Mouse (Mus musculus): ENCODE measurements around the gene Ankrd34a. TPM values are rescaled to one million over a fixed set of nuclear protein-coding genes. Genes with fewer than 3 reads are reported as not detected.

Ankrd34a gene
- polyA plus RNA-seq, 1 experiment from 2014 or later: 0.15 TPM

- Histone ChIP-seq H3K36me3 (ENCODE audit: control insufficient read depth, insufficient read depth) (no peaks in the 10 kb centered on the region), H3K27ac (ENCODE audit: low read length) (peak within 1 kb of the TSS; percentile 78), H3K9ac (ENCODE audit: low read depth, low read length) (peak within 1 kb of the TSS; percentile 55), H3K4me3 (ENCODE audit: low read depth, low read length) (peak within 1 kb of the TSS; percentile 50), H3K4me2 (ENCODE audit: low read depth, low read length) (peak within 1 kb of the TSS; percentile 77), H3K27me3 (ENCODE audit: control insufficient read depth, insufficient read depth, low read depth, low read length) (no peaks in the 10 kb centered on the region), H3K9me3 (replicated peaks; ENCODE audit: control insufficient read depth, low read length) (no peaks in the 10 kb centered on the region), H3K4me1 (ENCODE audit: control insufficient read depth, low read depth, low read length) (peaks cover 34% of the 10 kb centered on the region)
- ATAC-seq (ENCODE audit: low read depth): peak; percentile 89
- WGBS (ENCODE audit: insufficient replicate concordance): 14% methylated on average over 17 of the region's 17 CpGs
These were observed 19.5 kb upstream of the Ankrd34a start, which contains the start of gene Gm16253 for GRCm38 (mm10) chr3:96576690-96577541. Gene Gm16253, plus strand, starts transcription at chr3:96576984.

GRCm38 (mm10) chr3:96577566-96577965 lies 18.9 kb upstream of the Ankrd34a start:
- Histone ChIP-seq H3K9me3 (replicated peaks; ENCODE audit: control insufficient read depth, low read length) (no peaks in the 10 kb centered on the region), H3K36me3 (ENCODE audit: control insufficient read depth, insufficient read depth) (no peaks in the 10 kb centered on the region), H3K4me1 (ENCODE audit: control insufficient read depth, low read depth, low read length) (peaks cover 33% of the 10 kb centered on the region), H3K27me3 (ENCODE audit: control insufficient read depth, insufficient read depth, low read depth, low read length) (no peaks in the 10 kb centered on the region), H3K27ac (ENCODE audit: low read length) (peak overlapping the region; percentile 69; the same call in 1 of the 2 replicates), H3K4me3 (ENCODE audit: low read depth, low read length) (no peak overlapping the region), H3K4me2 (ENCODE audit: low read depth, low read length) (no peak overlapping the region), H3K9ac (ENCODE audit: low read depth, low read length) (no peak overlapping the region)
- no peak for ATAC-seq (ENCODE audit: low read depth)
- WGBS (ENCODE audit: insufficient replicate concordance): 66% methylated on average over 4 of the region's 4 CpGs

- no peaks in the 10 kb centered on the region for H3K27me3 ChIP-seq (ENCODE audit: control insufficient read depth, insufficient read depth, low read depth, low read length)
- no peak overlapping the region for H3K27ac ChIP-seq (ENCODE audit: low read length)
- no peaks in the 10 kb centered on the region for H3K36me3 ChIP-seq (ENCODE audit: control insufficient read depth, insufficient read depth)
- no peak overlapping the region for H3K4me3 ChIP-seq (ENCODE audit: low read depth, low read length)
- H3K4me2 ChIP-seq (ENCODE audit: low read depth, low read length): no peak overlapping the region
- no peak overlapping the region for H3K9ac ChIP-seq (ENCODE audit: low read depth, low read length)
- 77% methylated on average over 12 of the region's 12 CpGs for WGBS (ENCODE audit: insufficient replicate concordance)
- peaks cover 33% of the 10 kb centered on the region for H3K4me1 ChIP-seq (ENCODE audit: control insufficient read depth, low read depth, low read length)
- H3K9me3 ChIP-seq (replicated peaks; ENCODE audit: control insufficient read depth, low read length): no peaks in the 10 kb centered on the region
- no peak for ATAC-seq (ENCODE audit: low read depth)
These were observed 17.7 kb upstream of the Ankrd34a start for GRCm38 (mm10) chr3:96578561-96579238.

- no peak overlapping the region for H3K9ac ChIP-seq (ENCODE audit: low read depth, low read length)
- no peaks in the 10 kb centered on the region for H3K9me3 ChIP-seq (replicated peaks; ENCODE audit: control insufficient read depth, low read length)
- no peak overlapping the region for H3K4me3 ChIP-seq (ENCODE audit: low read depth, low read length)
- no peaks in the 10 kb centered on the region for H3K27me3 ChIP-seq (ENCODE audit: control insufficient read depth, insufficient read depth, low read depth, low read length)
- no peak for ATAC-seq (ENCODE audit: low read depth)
- H3K27ac ChIP-seq (ENCODE audit: low read length): no peak overlapping the region
- WGBS (ENCODE audit: insufficient replicate concordance): 60% methylated on average over 4 of the region's 4 CpGs
- no peak overlapping the region for H3K4me2 ChIP-seq (ENCODE audit: low read depth, low read length)
- peaks cover 33% of the 10 kb centered on the region for H3K4me1 ChIP-seq (ENCODE audit: control insufficient read depth, low read depth, low read length)
- no peaks in the 10 kb centered on the region for H3K36me3 ChIP-seq (ENCODE audit: control insufficient read depth, insufficient read depth)
These were observed 17.1 kb upstream of the Ankrd34a start for GRCm38 (mm10) chr3:96579239-96579750.

GRCm38 (mm10) chr3:96579885-96580454 lies 16.5 kb upstream of the Ankrd34a start:
- H3K4me1 ChIP-seq (ENCODE audit: control insufficient read depth, low read depth, low read length): peaks cover 33% of the 10 kb centered on the region
- 3% methylated on average over 16 of the region's 16 CpGs for WGBS (ENCODE audit: insufficient replicate concordance)
- no peak overlapping the region for H3K27ac ChIP-seq (ENCODE audit: low read length)

GRCm38 (mm10) chr3:96581141-96581540 lies 15.3 kb upstream of the Ankrd34a start:
- Histone ChIP-seq H3K4me1 (ENCODE audit: control insufficient read depth, low read depth, low read length) (peaks cover 23% of the 10 kb centered on the region), H3K4me3 (ENCODE audit: low read depth, low read length) (no peak overlapping the region), H3K36me3 (ENCODE audit: control insufficient read depth, insufficient read depth) (no peaks in the 10 kb centered on the region), H3K27ac (ENCODE audit: low read length) (no peak overlapping the region), H3K4me2 (ENCODE audit: low read depth, low read length) (no peak overlapping the region), H3K9ac (ENCODE audit: low read depth, low read length) (no peak overlapping the region), H3K9me3 (replicated peaks; ENCODE audit: control insufficient read depth, low read length) (no peaks in the 10 kb centered on the region), H3K27me3 (ENCODE audit: control insufficient read depth, insufficient read depth, low read depth, low read length) (no peaks in the 10 kb centered on the region)
- no peak for ATAC-seq (ENCODE audit: low read depth)
- 57% methylated on average over 6 of the region's 6 CpGs for WGBS (ENCODE audit: insufficient replicate concordance)

More at GRCm38 (mm10) chr3:96579885-96580454, 16.5 kb upstream of the Ankrd34a start:
- Histone ChIP-seq H3K27me3 (ENCODE audit: control insufficient read depth, insufficient read depth, low read depth, low read length) (no peaks in the 10 kb centered on the region), H3K4me3 (ENCODE audit: low read depth, low read length) (peak overlapping the region; percentile 27), H3K4me2 (ENCODE audit: low read depth, low read length) (peak overlapping the region; percentile 39), H3K9me3 (replicated peaks; ENCODE audit: control insufficient read depth, low read length) (no peaks in the 10 kb centered on the region), H3K9ac (ENCODE audit: low read depth, low read length) (no peak overlapping the region), H3K36me3 (ENCODE audit: control insufficient read depth, insufficient read depth) (no peaks in the 10 kb centered on the region)
- ATAC-seq (ENCODE audit: low read depth): peak; percentile 54

GRCm38 (mm10) chr3:96581771-96582515 lies 14.5 kb upstream of the Ankrd34a start:
- no peak for ATAC-seq (ENCODE audit: low read depth)
- 76% methylated on average over 16 of the region's 16 CpGs for WGBS (ENCODE audit: insufficient replicate concordance)
- no peak overlapping the region for H3K4me3 ChIP-seq (ENCODE audit: low read depth, low read length)
- H3K9me3 ChIP-seq (replicated peaks; ENCODE audit: control insufficient read depth, low read length): no peaks in the 10 kb centered on the region
- H3K27me3 ChIP-seq (ENCODE audit: control insufficient read depth, insufficient read depth, low read depth, low read length): no peaks in the 10 kb centered on the region
- H3K27ac ChIP-seq (ENCODE audit: low read length): no peak overlapping the region
- H3K9ac ChIP-seq (ENCODE audit: low read depth, low read length): no peak overlapping the region
- no peaks in the 10 kb centered on the region for H3K36me3 ChIP-seq (ENCODE audit: control insufficient read depth, insufficient read depth)
- no peak overlapping the region for H3K4me2 ChIP-seq (ENCODE audit: low read depth, low read length)
- peaks cover 15% of the 10 kb centered on the region for H3K4me1 ChIP-seq (ENCODE audit: control insufficient read depth, low read depth, low read length)

GRCm38 (mm10) chr3:96583386-96583785 lies 13.1 kb upstream of the Ankrd34a start:
- Histone ChIP-seq H3K4me1 (ENCODE audit: control insufficient read depth, low read depth, low read length) (peaks cover 10% of the 10 kb centered on the region), H3K27me3 (ENCODE audit: control insufficient read depth, insufficient read depth, low read depth, low read length) (no peaks in the 10 kb centered on the region), H3K27ac (ENCODE audit: low read length) (no peak overlapping the region), H3K9me3 (replicated peaks; ENCODE audit: control insufficient read depth, low read length) (no peaks in the 10 kb centered on the region), H3K4me2 (ENCODE audit: low read depth, low read length) (no peak overlapping the region), H3K4me3 (ENCODE audit: low read depth, low read length) (no peak overlapping the region), H3K9ac (ENCODE audit: low read depth, low read length) (no peak overlapping the region), H3K36me3 (ENCODE audit: control insufficient read depth, insufficient read depth) (no peaks in the 10 kb centered on the region)
- 81% methylated on average over 5 of the region's 5 CpGs for WGBS (ENCODE audit: insufficient replicate concordance)
- no peak for ATAC-seq (ENCODE audit: low read depth)
